Mouse (Mus musculus) ovary, adult 18-20 months (tissue): ENCODE measurements around the gene Tbx3.

ENCODE experiments used
- DNase-seq: peaks from one replicate; pipeline ENCODE4 v3.0.0; 2022; ENCODE audit warnings: low spot score, mixed read lengths

Tbx3 gene

GRCm38 (mm10) chr5:119662326-119662725, 8.1 kb upstream of the Tbx3 start:
- DNase-seq = no peak

- no peak for DNase-seq
These were observed 7.7 kb upstream of the Tbx3 start for GRCm38 (mm10) chr5:119662731-119663130.

GRCm38 (mm10) chr5:119663241-119663640, 7.2 kb upstream of the Tbx3 start:
- no peak for DNase-seq

- DNase-seq = no peak
These were observed 6.7 kb upstream of the Tbx3 start for GRCm38 (mm10) chr5:119663747-119664146.

- DNase-seq = no peak
These were observed 4.7 kb upstream of the Tbx3 start for GRCm38 (mm10) chr5:119665739-119666138.

GRCm38 (mm10) chr5:119667356-119667940, 3.0 kb upstream of the Tbx3 start:
- no peak for DNase-seq

GRCm38 (mm10) chr5:119668191-119668912, 2.1 kb upstream of the Tbx3 start:
- DNase-seq = no peak

- no peak for DNase-seq
These were observed 1.5 kb upstream of the Tbx3 start for GRCm38 (mm10) chr5:119668913-119669411.

- no peak for DNase-seq
These were observed 516 bp upstream of the Tbx3 start for GRCm38 (mm10) chr5:119669741-119670565.

GRCm38 (mm10) chr5:119671124-119671801, 794 bp downstream of the Tbx3 start:
- DNase-seq = no peak

- DNase-seq = no peak
These were observed 1.5 kb downstream of the Tbx3 start for GRCm38 (mm10) chr5:119671965-119672347.

GRCm38 (mm10) chr5:119672348-119672983, 2.0 kb downstream of the Tbx3 start:
- DNase-seq = no peak

GRCm38 (mm10) chr5:119672984-119673600, 2.6 kb downstream of the Tbx3 start:
- DNase-seq = no peak

- DNase-seq = no peak
These were observed 3.5 kb downstream of the Tbx3 start for GRCm38 (mm10) chr5:119673716-119674605.

GRCm38 (mm10) chr5:119674606-119675330, 4.3 kb downstream of the Tbx3 start:
- no peak for DNase-seq

- DNase-seq = no peak
These were observed 5.8 kb downstream of the Tbx3 start for GRCm38 (mm10) chr5:119676245-119676644.

- no peak for DNase-seq
These were observed 8.0 kb downstream of the Tbx3 start for GRCm38 (mm10) chr5:119678516-119678915.

- DNase-seq = no peak
These were observed 8.6 kb downstream of the Tbx3 start for GRCm38 (mm10) chr5:119679084-119679483.

GRCm38 (mm10) chr5:119679614-119680328, 9.3 kb downstream of the Tbx3 start:
- no peak for DNase-seq
